Comparison of ENCODE assay signal across 8 mouse cellular contexts in genomic region chr8:124633001-124633703, GRCm38 (mm10). TPM values are rescaled to one million over a fixed set of nuclear protein-coding genes. Genes with fewer than 3 reads are reported as not detected.
DNase-seq lines count a peak whose midpoint lies in the region; ATAC-seq and TF ChIP-seq lines count a peak whose summit lies in the region.

No protein-coding gene starts in this region.

- no peak for ATAC-seq in hindbrain, embryonic 11.5 days (ENCODE audit: low FRiP score)
- no peak for ATAC-seq in midbrain, postnatal 0 days (ENCODE audit: low FRiP score)

- DNase-seq in 3134 (ENCODE audit: extremely low read depth, insufficient read length, low spot score): peak; percentile 70
- DNase-seq in adrenal gland, postnatal 14 days: peak; percentile 67
- peak; percentile 99 for DNase-seq in heart, adult 11 months
- DNase-seq in kidney, adult 9 months: peak; percentile 45
- peak; percentile 74 for DNase-seq in lung, postnatal 36 days
- DNase-seq in hindbrain, embryonic 11.5 days (ENCODE audit: low spot score): no peak
- no peak for DNase-seq in midbrain, postnatal 0 days (ENCODE audit: low spot score)
- DNase-seq in retina, postnatal 1 day: no peak

- no peak overlapping the region for H3K27ac ChIP-seq in hindbrain, embryonic 11.5 days (ENCODE audit: low read depth, low read length)
- no peak overlapping the region for H3K27ac ChIP-seq in midbrain, postnatal 0 days (ENCODE audit: low read depth, low read length)

- TF ChIP-seq CTCF in midbrain, postnatal 0 days (IDR thresholded peaks at IDR 0.05): no peak

- H3K4me3 ChIP-seq in hindbrain, embryonic 11.5 days (ENCODE audit: low read depth, low read length): no peak overlapping the region
- no peak overlapping the region for H3K4me3 ChIP-seq in midbrain, postnatal 0 days (ENCODE audit: low read depth, low read length)

- H3K4me2 ChIP-seq in hindbrain, embryonic 11.5 days (replicated peaks; ENCODE audit: low read depth, low read length): no peak overlapping the region
- no peak overlapping the region for H3K4me2 ChIP-seq in midbrain, postnatal 0 days (ENCODE audit: low read depth, low read length, poor library complexity, severe bottlenecking)

- H3K9me3 ChIP-seq in hindbrain, embryonic 11.5 days (ENCODE audit: control insufficient read depth, low read length): no peaks in the 10 kb centered on the region
- H3K9me3 ChIP-seq in midbrain, postnatal 0 days (ENCODE audit: low read length): no peaks in the 10 kb centered on the region

- H3K4me1 ChIP-seq in hindbrain, embryonic 11.5 days (replicated peaks; ENCODE audit: control insufficient read depth, insufficient read depth, low read length): no peaks in the 10 kb centered on the region
- no peaks in the 10 kb centered on the region for H3K4me1 ChIP-seq in midbrain, postnatal 0 days (ENCODE audit: insufficient read depth, low read length)

- H3K9ac ChIP-seq in hindbrain, embryonic 11.5 days (ENCODE audit: low read depth, low read length): no peak overlapping the region
- H3K9ac ChIP-seq in midbrain, postnatal 0 days (replicated peaks; ENCODE audit: low read length, poor library complexity, severe bottlenecking): no peak overlapping the region

- no peaks in the 10 kb centered on the region for H3K27me3 ChIP-seq in hindbrain, embryonic 11.5 days (ENCODE audit: control insufficient read depth, insufficient read depth, low read length)
- no peaks in the 10 kb centered on the region for H3K27me3 ChIP-seq in midbrain, postnatal 0 days (ENCODE audit: insufficient read depth, low read length)

- WGBS in hindbrain, embryonic 11.5 days: 89% methylated on average over 14 of the region's 14 CpGs
- WGBS in midbrain, postnatal 0 days: 90% methylated on average over 14 of the region's 14 CpGs

- no peaks in the 10 kb centered on the region for H3K36me3 ChIP-seq in hindbrain, embryonic 11.5 days (ENCODE audit: control insufficient read depth, insufficient read depth, low read length)
- H3K36me3 ChIP-seq in midbrain, postnatal 0 days (ENCODE audit: insufficient read depth, low read length): peaks cover 28% of the 10 kb centered on the region

RNA-seq across cellular contexts. Expression of gene 2310022B05Rik, which starts 30.0 kb away (rescaled TPM):
- total RNA-seq in adrenal gland, postnatal 14 days (2021): 38.6 and 39.1 TPM in 2 replicates
- polyA plus RNA-seq in hindbrain, embryonic 11.5 days (2014; fragmentation: Nextera tagmentation; extraction: Ambion mirVana): 19.6 and 22.6 TPM in 2 replicates
- total RNA-seq in midbrain, postnatal 0 days (2014; rRNA removed): 87.6 and 88.0 TPM in 2 replicates
- 30.1 and 31.4 TPM in 2 replicates for polyA plus RNA-seq in midbrain, postnatal 0 days (2015; fragmentation: Nextera tagmentation; extraction: Ambion mirVana)

RNA-seq across cellular contexts. Expression of gene Capn9, which starts 57.2 kb away (rescaled TPM):
- 0.26 TPM in 1 of 2 replicates, not detected in the other for total RNA-seq in adrenal gland, postnatal 14 days (2021)
- polyA plus RNA-seq in hindbrain, embryonic 11.5 days (2014; fragmentation: Nextera tagmentation; extraction: Ambion mirVana): 0.08 TPM in 1 of 2 replicates, not detected in the other
- 0.27 TPM in 1 of 2 replicates, not detected in the other for total RNA-seq in midbrain, postnatal 0 days (2014; rRNA removed)
- polyA plus RNA-seq in midbrain, postnatal 0 days (2015; fragmentation: Nextera tagmentation; extraction: Ambion mirVana): 0.43 and 0.52 TPM in 2 replicates

Comparison
In these comparisons a context has a peak if more than half of its experiments do, and no peak if none do; other contexts are left out.
1. DNase-seq: peak in 3134 (single experiment), adrenal gland, postnatal 14 days (single experiment), heart, adult 11 months (single experiment), kidney, adult 9 months (single experiment) and lung, postnatal 36 days (single experiment); none in hindbrain, embryonic 11.5 days (single experiment), midbrain, postnatal 0 days (single experiment) and retina, postnatal 1 day (single experiment).